Mouse (Mus musculus): ENCODE measurements at regions not wholly inside any gene's neighbourhood (a gene's known extent, or its start where the extent isn't known, plus 50 kb on each side); places are given as distances from the start of the nearest gene placed in this dataset.

GRCm38 (mm10) chr13:53800978-53801377 lies 254.5 kb downstream of the Drd1 start:
- no peak for DNase-seq

DNA sequence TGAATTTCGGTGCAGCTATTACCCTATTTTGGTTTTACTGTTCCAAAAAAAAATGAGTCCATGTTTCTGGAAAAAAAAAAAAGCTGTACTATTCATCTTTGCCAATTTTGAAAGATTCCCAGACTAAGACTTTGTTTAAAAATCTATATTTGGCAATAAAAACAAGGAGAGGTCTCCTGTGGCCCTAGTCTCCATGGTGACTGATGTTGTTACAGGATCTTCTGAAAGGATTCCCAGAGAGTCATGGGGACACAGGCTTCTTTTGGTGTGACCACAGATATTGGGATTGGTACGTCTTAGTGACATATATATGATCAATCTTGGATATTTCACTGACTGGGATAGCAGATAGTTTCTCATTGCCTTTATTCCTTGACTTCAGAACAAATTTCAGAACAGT lies 266.7 kb downstream of the Drd1 start:
- no peak for DNase-seq

DNA sequence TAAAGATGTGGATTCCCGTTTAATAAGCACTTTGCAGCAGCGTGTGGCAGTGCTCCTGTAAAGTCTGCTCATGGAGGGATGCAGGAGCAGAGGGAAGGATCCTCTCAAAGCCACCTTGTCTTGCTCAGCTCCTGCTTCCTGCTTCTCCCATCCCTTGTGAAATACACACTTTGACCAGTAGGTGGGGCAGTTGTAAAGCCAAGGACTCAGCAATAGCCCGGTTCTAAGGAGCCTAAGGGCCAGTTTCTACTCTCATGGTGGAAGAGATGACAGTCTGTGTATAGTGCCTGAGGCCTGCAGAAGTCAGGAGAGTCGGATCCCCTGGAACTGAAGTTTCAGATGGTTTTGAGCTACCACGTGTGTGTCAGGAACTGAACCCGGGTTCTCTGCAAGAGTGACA lies 272.0 kb downstream of the Drd1 start:
- DNase-seq: peak; percentile 80

DNA sequence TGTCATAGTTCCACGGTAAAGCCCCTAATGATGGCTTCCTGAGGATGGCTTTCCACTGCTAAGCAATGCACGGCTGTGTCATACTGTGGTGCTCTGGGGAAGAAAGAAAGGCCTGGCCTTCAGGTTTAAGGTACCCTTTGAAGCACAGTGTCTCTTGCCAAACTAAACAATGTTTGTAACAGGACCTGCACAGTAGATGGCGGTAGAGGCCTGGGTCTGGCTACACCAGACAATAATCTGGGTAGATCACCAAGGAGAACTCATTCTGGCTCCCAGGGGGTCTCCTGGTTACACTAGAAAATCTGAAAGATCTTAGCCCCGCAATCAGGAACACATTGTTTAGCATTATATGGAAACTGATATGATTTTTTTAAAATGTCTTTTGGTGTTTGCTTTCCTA lies 276.4 kb downstream of the Drd1 start:
- peak; percentile 39 for DNase-seq

- DNase-seq: peak; percentile 22
Measured at GRCm38 (mm10) chr13:53776421-53776820, 279.1 kb downstream of the Drd1 start.

- peak; percentile 68 for DNase-seq
Measured at GRCm38 (mm10) chr13:53775687-53776086, 279.8 kb downstream of the Drd1 start.

- peak; percentile 73 for DNase-seq
Measured at GRCm38 (mm10) chr13:53764613-53765243, 290.8 kb downstream of the Drd1 start.

- no peak for DNase-seq
Measured at GRCm38 (mm10) chr13:53757576-53758237, 284.8 kb upstream of the Msx2 start.

- DNase-seq: no peak
Measured at GRCm38 (mm10) chr13:53756970-53757530, 284.2 kb upstream of the Msx2 start.

GRCm38 (mm10) chr13:53755046-53755615 lies 282.3 kb upstream of the Msx2 start:
- no peak for DNase-seq

DNA sequence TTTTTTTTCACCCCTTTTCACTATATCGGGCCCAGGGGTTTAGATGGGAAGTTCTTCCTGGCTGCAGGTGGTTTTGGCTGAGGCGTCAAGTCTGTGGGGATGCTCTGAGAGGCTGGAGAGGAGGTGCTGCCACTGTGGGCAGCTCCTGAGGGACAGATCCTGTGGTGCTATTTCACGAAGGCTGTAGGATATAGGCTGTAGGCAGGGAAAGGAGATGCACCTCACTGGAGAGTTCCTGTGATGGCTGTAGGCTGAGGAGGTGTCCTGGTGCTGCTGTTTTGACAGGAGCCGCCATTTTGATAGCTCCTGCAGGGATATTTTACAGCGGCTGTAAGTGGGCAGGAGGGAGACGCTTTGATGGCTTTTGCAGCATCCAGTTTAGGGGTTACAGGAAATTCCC lies 280.2 kb upstream of the Msx2 start:
- no peak for DNase-seq

DNA sequence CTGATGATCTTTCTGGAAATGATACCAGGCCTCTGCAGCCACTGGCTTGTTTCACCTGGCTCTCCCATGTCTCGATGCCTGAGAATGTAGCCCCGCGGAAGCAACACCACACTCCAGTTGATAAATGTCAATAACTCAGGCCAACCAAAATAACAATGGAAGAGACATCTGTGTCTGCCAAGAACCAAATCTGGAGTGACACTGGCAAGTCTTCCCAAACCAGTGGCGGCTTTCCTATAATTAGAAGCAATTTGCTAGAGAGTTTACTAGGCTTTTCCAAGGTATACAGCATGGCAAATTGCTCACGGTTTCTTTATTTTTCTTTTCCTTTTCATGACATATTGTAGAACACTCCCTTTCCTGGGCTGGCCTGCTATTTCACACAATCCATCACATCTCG lies 268.1 kb upstream of the Msx2 start:
- no peak for DNase-seq

GRCm38 (mm10) chr13:53739127-53739526 lies 266.3 kb upstream of the Msx2 start:
- DNase-seq: no peak

GRCm38 (mm10) chr13:53734944-53735343 lies 262.1 kb upstream of the Msx2 start:
- DNase-seq: peak; percentile 15

- DNase-seq: no peak
Measured at GRCm38 (mm10) chr13:53730259-53730902, 257.5 kb upstream of the Msx2 start.

DNA sequence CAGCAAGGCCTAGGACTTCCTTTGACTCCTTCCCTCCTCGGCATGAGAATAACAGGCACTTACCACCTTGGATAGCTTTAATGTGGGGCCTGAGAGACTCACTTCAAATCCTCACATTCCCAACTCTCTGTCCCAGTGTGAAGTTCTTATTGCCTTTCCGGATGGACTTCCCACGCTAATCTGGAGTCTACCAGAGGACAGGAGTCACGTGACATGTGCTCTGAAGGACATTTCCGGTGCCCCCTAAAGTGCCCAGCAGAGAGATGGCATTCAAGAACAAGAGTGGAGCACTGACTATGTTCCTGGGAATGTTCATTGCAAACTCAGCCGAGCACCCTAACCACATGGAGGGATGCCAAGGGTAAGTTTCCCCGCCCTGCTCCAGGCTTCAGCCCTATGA lies 257.0 kb upstream of the Msx2 start:
- no peak for DNase-seq

- no peak for DNase-seq
Measured at GRCm38 (mm10) chr13:53726031-53726430, 253.2 kb upstream of the Msx2 start.

DNA sequence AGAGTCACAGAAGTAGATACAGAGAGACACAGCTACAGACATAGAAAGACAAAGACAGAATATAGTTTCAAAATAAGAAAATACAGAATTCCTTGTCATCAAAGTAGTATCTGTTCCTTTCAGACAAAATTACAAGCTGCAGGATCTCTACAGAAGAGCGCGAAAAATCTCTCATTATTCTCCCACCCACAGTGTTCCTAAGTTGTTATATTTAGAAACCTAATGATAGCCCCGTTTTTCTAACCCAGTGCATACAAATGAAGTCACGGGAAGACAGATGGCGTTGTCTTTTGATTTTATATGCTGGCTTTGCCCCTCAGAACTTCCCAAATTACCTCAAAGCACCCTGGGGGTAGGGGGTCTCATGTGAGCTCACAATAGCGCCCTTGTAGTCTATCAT lies 250.0 kb upstream of the Msx2 start:
- no peak for DNase-seq

DNA sequence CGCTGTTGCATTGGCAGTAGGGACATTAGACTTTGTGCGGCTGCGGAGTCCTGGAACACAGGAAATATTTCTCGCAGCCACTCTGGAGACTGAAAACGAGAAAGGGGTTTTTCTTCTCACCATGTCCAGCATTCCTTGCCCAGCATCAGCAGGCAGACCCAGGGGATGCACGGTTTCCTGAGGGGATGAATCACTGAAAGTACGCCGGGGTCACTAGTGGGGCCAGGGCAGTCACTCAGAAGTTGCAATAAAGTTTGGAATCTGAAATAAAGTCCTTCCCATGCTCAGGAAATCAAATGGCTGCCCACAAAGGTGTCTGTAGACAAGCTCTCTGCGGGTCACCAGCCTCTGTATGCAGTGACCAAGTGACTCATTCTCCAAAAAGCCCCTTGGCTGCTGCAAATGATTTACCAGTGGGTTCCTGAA lies 248.2 kb upstream of the Msx2 start:
- DNase-seq: no peak

GRCm38 (mm10) chr13:53717582-53717981 lies 244.7 kb upstream of the Msx2 start:
- no peak for DNase-seq

- no peak for DNase-seq
Measured at GRCm38 (mm10) chr13:53717086-53717485, 244.2 kb upstream of the Msx2 start.

- DNase-seq: no peak
Measured at GRCm38 (mm10) chr13:53709062-53709461, 236.2 kb upstream of the Msx2 start.

DNA sequence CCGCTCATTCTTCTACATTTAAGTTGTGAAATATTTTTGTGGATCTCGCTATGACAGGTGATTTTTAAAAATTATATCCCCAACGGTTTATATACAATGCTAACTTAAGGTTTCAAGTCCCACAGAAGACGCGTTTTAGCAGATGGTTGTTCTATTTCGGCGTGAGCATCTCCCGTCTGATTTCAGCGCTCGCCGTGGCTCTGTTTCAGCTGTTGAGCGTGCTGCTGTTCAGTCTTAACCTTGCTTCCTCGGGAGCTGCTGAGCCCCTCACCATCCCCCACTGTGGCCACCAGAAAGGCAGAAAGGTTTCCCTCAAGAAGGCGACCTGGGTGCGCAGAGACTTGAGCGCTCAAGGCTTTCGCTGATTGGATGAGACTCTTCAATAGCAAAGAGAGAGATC lies 234.7 kb upstream of the Msx2 start:
- DNase-seq: no peak
